Mouse (Mus musculus) lung, embryonic 16.5 days (tissue): ENCODE results near the gene Lypd5. TPM values are rescaled to one million over a fixed set of nuclear protein-coding genes. Genes with fewer than 3 reads are reported as not detected.

Experiments used
- ATAC-seq: fragments of 200-750 bp; cut with Nextera tagmentation; 2 replicates; pipeline ENCODE4 v1.8.0; 2017; ENCODE audit warnings: low read depth, mild to moderate bottlenecking, moderate library complexity
- H3K27ac ChIP-seq: fragments of 300-500 bp; sonication (generic); 2 replicates; pipeline ENCODE4 v1.5.1; 2014; ENCODE audit warnings: mild to moderate bottlenecking, control low read depth, low read length
- H3K27me3 ChIP-seq: fragments of 300-500 bp; sonication (generic); 2 replicates; pipeline ENCODE4 v1.6.1; 2014; ENCODE audit warnings: low read depth, low read length, mixed read lengths; ENCODE audit not compliant: control insufficient read depth, insufficient read depth
- H3K36me3 ChIP-seq: fragments of 300-500 bp; sonication (generic); 2 replicates; pipeline ENCODE4 v1.6.1; 2014; ENCODE audit warnings: low read length; ENCODE audit not compliant: control insufficient read depth, insufficient read depth
- H3K4me1 ChIP-seq: fragments of 300-500 bp; sonication (generic); replicated peaks from 2 replicates; pipeline ENCODE4 v1.6.1; 2014; ENCODE audit warnings: low read length, mixed read lengths; ENCODE audit not compliant: control insufficient read depth, insufficient read depth
- H3K4me2 ChIP-seq: fragments of 300-500 bp; sonication (generic); 2 replicates; pipeline ENCODE4 v1.6.1; 2014; ENCODE audit warnings: low read depth, low read length, control low read depth
- H3K4me3 ChIP-seq: fragments of 300-500 bp; sonication (generic); 2 replicates; pipeline ENCODE4 v1.5.1; 2014; ENCODE audit warnings: mild to moderate bottlenecking, low read length, control low read depth
- H3K9ac ChIP-seq: fragments of 300-500 bp; sonication (generic); 2 replicates; pipeline ENCODE4 v1.6.1; 2014; ENCODE audit warnings: low read length, control low read depth
- H3K9me3 ChIP-seq: fragments of 300-500 bp; sonication (generic); 2 replicates; pipeline ENCODE4 v1.6.1; 2016; ENCODE audit warnings: low read length; ENCODE audit not compliant: control insufficient read depth
- WGBS: fragments of 180-500 bp; shearing (Covaris S2); extraction: QIAGEN DNeasy Blood & Tissue Kit; methylation state at CpG from one replicate; pipeline ENCODE4 v1.1.7; 2014; 5-methylcytosine and 5-hydroxymethylcytosine counted together
- polyA plus RNA-seq: library from polyadenylated mRNA; unstranded; fragments of >200 nt; fragmentation: Nextera tagmentation; extraction: Ambion mirVana; gene quantifications from 2 replicates; pipeline ENCODE4 v1.2.1, GENCODE M21; 2015

Gene Lypd5
- polyA plus RNA-seq, 1 experiment from 2014 or later = 0.06 TPM

DNA sequence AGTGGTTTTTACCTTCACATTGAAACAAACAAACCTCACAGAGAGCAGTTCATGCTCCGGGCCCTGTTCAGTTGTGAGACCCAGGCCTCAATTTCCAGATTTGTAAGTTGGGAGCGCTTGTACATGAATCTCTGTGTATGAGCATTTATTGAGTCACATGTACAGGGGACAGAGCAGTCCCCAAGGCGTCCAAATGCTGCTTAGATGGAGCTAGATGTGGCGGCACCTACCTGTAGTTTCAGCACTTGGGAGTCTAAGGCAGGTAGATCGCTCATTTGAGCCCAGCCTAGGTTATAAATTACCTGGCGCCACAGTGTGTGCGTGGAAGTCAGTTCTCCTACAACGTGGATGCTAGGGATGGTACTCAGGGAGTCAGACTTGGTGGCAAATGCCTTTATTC lies 27.5 kb downstream of the Lypd5 start:
- no peak overlapping the region for H3K9ac ChIP-seq
- H3K27me3 ChIP-seq = no peaks in the 10 kb centered on the region
- peaks cover 16% of the 10 kb centered on the region; the same call in 1 of the 2 replicates for H3K4me1 ChIP-seq
- H3K27ac ChIP-seq = no peak overlapping the region
- H3K36me3 ChIP-seq = no peaks in the 10 kb centered on the region
- no peak overlapping the region for H3K4me2 ChIP-seq
- no peak overlapping the region for H3K4me3 ChIP-seq
- H3K9me3 ChIP-seq = no peaks in the 10 kb centered on the region
- WGBS = 85% methylated on average over 8 of the region's 8 CpGs
- ATAC-seq = no peak

DNA sequence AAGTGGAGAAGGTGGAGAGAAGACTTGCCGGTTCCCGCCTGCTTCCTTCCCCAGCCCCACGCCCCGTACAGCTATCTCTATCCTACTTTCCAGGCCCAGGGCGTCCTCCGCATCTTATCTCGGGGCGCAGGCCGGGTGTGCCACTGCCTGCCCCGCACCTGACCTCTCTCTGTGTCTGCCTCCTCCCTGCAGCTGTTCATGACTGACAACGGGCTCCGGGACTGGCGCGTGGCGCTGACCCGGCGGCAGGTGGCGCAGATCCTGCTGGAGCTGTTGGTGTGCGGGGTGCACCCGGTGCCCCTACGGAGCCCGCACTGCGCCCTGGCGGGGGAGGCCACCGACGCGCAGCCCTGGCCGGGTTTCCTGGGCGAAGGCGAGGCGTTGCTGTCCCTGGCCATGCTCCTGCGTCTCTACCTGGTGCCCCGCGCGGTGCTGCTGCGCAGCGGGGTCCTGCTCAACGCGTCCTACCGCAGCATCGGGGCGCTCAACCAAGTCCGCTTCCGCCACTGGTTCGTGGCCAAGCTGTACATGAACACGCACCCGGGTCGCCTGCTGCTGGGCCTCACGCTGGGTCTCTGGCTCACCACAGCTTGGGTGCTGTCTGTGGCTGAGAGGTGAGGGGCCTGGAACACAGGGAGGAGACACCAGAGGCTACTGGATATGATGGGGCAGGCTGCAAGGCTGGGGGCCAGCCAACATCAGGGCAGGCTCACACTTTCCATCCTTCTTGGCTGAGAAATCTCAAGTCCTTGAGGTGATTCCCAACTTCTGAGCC lies 28.3 kb downstream of the Lypd5 start:
- Histone ChIP-seq H3K27ac (no peak overlapping the region), H3K9ac (peak overlapping the region; percentile 52), H3K4me2 (peak overlapping the region; percentile 55), H3K4me1 (peaks cover 16% of the 10 kb centered on the region; the same call in 1 of the 2 replicates), H3K36me3 (no peaks in the 10 kb centered on the region), H3K27me3 (no peaks in the 10 kb centered on the region), H3K4me3 (peak overlapping the region; percentile 28), H3K9me3 (no peaks in the 10 kb centered on the region)
- 8% methylated on average over 49 of the region's 49 CpGs for WGBS
- ATAC-seq = peak; percentile 45

DNA sequence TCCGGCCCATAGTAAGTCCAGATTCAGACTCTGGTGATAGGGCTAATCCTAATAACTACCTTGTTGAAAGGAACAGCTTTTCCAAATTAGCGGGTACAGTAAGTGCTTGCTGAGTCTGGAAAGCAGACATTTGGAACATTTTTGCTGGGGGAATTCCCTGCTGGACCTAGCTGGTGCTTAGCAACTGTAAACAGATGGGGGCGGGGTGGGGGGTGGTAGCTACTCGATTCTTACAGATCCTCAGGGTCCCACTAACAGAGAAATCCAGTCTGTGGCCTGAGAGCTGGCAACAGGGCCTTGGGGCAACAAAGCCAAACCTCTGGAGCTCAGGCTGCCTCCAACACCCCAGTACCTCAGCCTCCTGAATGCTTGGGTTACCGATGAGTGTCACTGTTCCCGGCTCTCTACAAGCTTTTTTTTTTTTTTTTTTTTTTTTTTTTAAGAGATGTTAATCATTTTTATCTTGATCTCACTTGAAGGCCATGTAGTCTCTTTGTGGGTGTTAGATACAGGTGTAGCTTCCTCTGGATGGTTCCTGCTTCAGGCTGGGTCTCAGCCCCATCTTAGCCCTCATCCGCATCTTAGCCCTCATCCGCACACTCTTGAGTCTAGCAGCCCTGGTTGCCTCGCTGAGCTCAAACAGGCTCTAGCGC lies 29.2 kb downstream of the Lypd5 start:
- Histone ChIP-seq H3K4me3 (no peak overlapping the region), H3K9ac (no peak overlapping the region), H3K4me2 (no peak overlapping the region), H3K9me3 (no peaks in the 10 kb centered on the region), H3K27me3 (no peaks in the 10 kb centered on the region), H3K27ac (no peak overlapping the region), H3K36me3 (no peaks in the 10 kb centered on the region), H3K4me1 (peaks cover 12% of the 10 kb centered on the region; the same call in 1 of the 2 replicates)
- ATAC-seq = no peak
- 65% methylated on average over 10 of the region's 10 CpGs for WGBS

DNA sequence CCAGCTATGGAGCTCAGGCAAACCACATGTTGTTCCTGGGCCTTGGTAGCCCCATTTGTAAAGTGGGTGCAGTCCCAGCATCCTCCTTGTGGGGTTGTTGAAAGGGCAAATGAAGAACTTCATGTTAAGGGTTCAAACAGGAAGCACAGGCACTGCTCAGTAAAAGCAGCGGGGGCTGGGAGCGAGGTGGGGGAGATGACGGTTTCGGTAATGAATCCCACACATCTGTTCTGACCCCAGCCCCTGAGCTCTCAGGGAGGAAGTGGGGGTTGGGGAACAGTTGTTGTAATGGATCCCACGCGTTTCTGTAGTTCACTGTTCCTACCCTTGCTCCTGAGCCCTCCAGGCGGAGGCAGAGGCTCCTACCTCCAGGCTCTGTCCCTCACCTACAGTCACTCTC lies 30.9 kb downstream of the Lypd5 start:
- H3K4me2 ChIP-seq = no peak overlapping the region
- WGBS = 33% methylated on average over 7 of the region's 7 CpGs
- no peaks in the 10 kb centered on the region for H3K27me3 ChIP-seq
- no peaks in the 10 kb centered on the region for H3K36me3 ChIP-seq
- no peak overlapping the region for H3K4me3 ChIP-seq
- H3K4me1 ChIP-seq = peaks cover 7% of the 10 kb centered on the region; the same call in 1 of the 2 replicates
- no peaks in the 10 kb centered on the region for H3K9me3 ChIP-seq
- H3K9ac ChIP-seq = no peak overlapping the region
- H3K27ac ChIP-seq = no peak overlapping the region
- no peak for ATAC-seq

DNA sequence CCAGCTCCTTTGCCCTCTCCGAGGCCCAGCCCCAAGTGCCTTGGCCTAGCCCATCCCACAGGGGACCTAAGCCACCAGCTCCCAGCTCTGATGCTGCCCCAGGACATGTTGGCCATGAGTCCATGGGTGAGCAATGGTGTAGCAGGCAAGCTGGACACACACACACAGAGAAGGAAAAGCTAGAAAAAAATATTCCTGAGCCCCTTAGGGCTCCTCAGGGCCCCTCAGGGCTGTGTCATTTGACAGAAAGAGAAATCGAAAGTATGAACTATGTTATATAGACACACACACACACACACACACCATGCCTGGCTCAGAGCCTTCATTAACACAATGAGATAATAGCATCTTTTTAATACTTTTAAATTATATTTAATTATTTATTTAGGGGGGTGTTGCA lies 31.4 kb downstream of the Lypd5 start:
- Histone ChIP-seq H3K4me1 (peaks cover 7% of the 10 kb centered on the region; the same call in 1 of the 2 replicates), H3K9ac (no peak overlapping the region), H3K27me3 (no peaks in the 10 kb centered on the region), H3K9me3 (no peaks in the 10 kb centered on the region), H3K36me3 (no peaks in the 10 kb centered on the region), H3K27ac (no peak overlapping the region), H3K4me2 (no peak overlapping the region), H3K4me3 (no peak overlapping the region)
- 67% methylated on average over 2 of the region's 2 CpGs for WGBS
- ATAC-seq = no peak

DNA sequence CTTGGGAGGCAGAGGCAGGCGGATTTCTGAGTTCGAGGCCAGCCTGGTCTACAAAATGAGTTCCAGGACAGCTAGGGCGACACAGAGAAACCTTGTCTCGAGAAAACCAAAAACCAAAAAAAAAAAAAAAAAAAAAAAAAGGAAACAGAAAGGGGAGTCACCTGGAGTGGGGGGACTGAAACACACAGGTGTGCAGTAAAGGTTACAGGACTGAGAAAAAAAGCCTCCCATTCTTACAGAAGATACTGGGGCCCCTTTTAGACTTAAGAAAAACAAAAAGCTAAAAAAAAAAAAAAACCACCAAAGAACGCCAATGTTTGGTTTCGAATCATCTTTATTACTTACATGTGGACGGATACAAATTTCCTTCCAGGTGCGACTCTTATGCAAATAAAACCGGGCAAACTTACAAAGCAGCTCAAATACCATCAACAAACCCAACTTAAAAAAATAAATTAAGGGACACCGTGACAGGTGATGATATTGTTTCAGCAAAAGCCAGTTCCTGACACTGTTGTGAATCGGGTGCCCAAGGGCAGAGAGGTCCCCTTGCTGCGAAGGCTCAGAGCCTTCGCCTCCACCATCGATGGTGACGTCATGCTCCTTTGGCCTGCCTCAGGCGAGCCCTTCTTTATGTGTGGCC lies 33.9 kb downstream of the Lypd5 start:
- H3K4me1 ChIP-seq = no peaks in the 10 kb centered on the region
- no peak for ATAC-seq
- no peak overlapping the region for H3K4me2 ChIP-seq
- WGBS = 62% methylated on average over 16 of the region's 16 CpGs
- no peak overlapping the region for H3K4me3 ChIP-seq
- no peaks in the 10 kb centered on the region for H3K36me3 ChIP-seq
- H3K27ac ChIP-seq = no peak overlapping the region
- no peaks in the 10 kb centered on the region for H3K27me3 ChIP-seq
- H3K9me3 ChIP-seq = no peaks in the 10 kb centered on the region
- H3K9ac ChIP-seq = no peak overlapping the region

DNA sequence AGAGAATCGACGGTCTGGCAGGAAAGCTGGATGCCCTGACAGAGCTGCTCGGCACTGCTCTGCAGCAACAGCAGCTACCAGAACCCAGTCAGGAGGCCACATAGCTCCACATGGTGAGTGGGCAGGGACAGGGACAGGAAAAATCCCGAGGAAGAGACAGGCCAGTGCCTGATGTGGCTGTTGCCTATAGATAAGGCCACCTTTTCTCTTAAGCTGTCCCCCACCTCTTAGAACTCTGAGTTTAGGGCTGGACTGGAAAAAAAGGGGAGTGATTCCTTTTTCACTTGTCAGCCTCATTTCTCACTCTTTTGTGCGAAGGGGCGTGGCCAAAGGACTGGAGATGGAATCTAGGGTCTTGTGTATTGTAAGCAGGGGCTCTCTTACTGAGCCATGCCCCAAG lies 35.1 kb downstream of the Lypd5 start:
- ATAC-seq = no peak
- Histone ChIP-seq H3K27me3 (no peaks in the 10 kb centered on the region), H3K36me3 (no peaks in the 10 kb centered on the region), H3K9me3 (no peaks in the 10 kb centered on the region), H3K4me3 (no peak overlapping the region), H3K9ac (no peak overlapping the region), H3K4me1 (no peaks in the 10 kb centered on the region), H3K27ac (no peak overlapping the region), H3K4me2 (no peak overlapping the region)
- WGBS = 48% methylated on average over 6 of the region's 6 CpGs

DNA sequence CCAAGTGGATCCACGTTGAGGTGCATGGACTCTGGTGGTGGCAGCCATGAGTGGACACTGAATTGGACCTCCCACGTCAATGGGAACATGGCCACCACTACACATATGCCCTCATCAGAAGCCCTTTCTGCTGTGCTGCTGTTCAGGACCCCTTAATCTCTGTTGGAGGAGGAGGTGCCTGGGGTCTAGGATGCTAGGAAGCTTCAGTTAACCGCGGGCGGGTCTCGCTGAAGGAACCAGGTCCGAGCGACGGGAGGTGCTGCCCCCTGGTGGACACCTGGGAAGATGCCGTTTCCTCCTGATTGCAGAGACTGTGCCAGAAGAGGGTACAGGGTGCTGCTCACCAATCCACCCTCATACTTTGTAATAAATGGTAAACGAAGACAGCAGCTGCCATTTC lies 35.8 kb downstream of the Lypd5 start:
- 6% methylated on average over 11 of the region's 11 CpGs for WGBS

DNA sequence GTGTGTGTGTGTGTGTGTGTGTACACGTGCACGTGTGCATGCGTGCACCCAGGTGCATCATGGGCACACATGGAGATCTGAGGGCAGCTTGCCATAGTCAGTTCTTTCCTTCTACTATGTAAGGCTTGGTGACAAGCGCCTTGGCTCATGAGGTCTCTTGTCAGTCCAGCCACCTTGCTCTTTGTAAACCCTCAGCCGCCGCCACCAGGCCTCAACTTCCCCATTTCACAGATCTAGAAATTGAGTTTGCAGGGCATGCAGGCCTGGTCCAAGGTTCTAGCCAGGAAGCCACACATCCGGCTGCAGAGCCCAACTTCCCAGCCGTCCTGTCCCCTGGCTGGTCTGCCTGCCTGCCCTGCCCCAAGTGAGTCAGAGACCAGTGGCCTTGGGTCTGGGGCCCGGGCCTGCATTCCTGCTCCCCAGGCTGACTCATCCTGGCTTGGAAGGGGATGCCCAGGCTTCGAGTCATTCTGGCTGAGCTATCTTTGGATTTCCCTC lies 38.1 kb downstream of the Lypd5 start:
- no peaks in the 10 kb centered on the region for H3K27me3 ChIP-seq
- H3K9me3 ChIP-seq = no peaks in the 10 kb centered on the region
- peaks cover 4% of the 10 kb centered on the region for H3K4me1 ChIP-seq
- 69% methylated on average over 10 of the region's 10 CpGs for WGBS
- no peak overlapping the region for H3K27ac ChIP-seq
- ATAC-seq = no peak
- no peaks in the 10 kb centered on the region for H3K36me3 ChIP-seq
- H3K4me3 ChIP-seq = no peak overlapping the region
- no peak overlapping the region for H3K4me2 ChIP-seq
- H3K9ac ChIP-seq = no peak overlapping the region

More for the DNA sequence above, 35.8 kb downstream of the Lypd5 start:
- H3K9me3 ChIP-seq = no peaks in the 10 kb centered on the region
- no peaks in the 10 kb centered on the region for H3K27me3 ChIP-seq
- no peaks in the 10 kb centered on the region for H3K36me3 ChIP-seq
- H3K9ac ChIP-seq = no peak overlapping the region
- no peak overlapping the region for H3K4me2 ChIP-seq
- H3K27ac ChIP-seq = no peak overlapping the region
- no peaks in the 10 kb centered on the region for H3K4me1 ChIP-seq
- H3K4me3 ChIP-seq = no peak overlapping the region
- ATAC-seq = peak; percentile 36; the same call in 1 of the 2 replicates
